Mouse (Mus musculus) activated CD4-positive, CD25-positive, alpha-beta regulatory T cell, adult 4 months (primary cell): ENCODE measurements around the gene Dctd. TPM values are rescaled to one million over a fixed set of nuclear protein-coding genes. Genes with fewer than 3 reads are reported as not detected.

ENCODE experiments used
- ATAC-seq: one replicate; pipeline ENCODE4 v1.8.0; 2017
- polyA plus RNA-seq, 2 experiments: library from polyadenylated mRNA; unstranded; fragments of 100-300 nt; shearing (Covaris generic); gene quantifications; one replicate each; pipeline ENCODE4 v1.2.1; 2017

Gene Dctd
- polyA plus RNA-seq: 1 to 10 TPM; 6.3 TPM

DNA sequence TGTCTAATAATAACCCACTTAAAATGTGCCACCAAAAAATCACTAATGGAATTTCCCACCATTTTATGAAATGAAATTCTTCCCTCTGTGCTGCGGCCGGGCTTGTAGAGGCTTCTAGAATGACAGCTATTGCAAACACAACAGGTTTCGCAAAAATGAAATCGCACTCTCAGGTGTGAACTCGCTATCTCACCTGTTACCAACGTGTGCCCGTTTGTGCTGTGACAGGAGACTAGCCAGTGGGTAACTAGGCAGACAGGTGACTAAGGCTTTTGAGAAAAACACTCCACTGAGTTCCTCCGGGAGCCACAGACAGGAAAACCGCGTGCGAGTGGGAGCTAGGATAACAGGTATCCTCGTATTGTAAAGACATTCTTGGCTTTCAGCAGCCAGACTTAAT lies at the start of gene Dctd:
Gene Dctd (plus strand): TSS at position 301 of the 400 bp plus-strand sequence.
- ATAC-seq: no peak

DNA sequence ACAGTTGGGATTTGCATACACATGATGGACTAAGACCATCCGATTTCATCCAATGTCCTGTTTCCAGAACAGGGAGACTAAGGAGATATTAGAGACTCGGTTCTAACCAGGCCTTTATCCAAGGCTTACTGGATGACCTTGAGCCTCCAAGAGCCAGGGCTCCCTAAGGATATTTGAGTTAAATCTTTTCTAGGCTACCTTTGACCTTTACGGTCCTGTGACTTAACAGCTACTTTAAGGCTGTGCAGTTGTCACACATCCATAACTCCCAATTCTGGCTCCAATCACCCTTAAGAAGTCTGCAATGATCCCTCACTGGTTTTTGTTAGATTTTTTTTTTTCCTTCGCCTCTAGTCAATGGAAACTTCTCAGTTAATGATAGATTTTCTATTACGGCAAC lies 45.3 kb upstream of the Dctd start:
- no peak for ATAC-seq

DNA sequence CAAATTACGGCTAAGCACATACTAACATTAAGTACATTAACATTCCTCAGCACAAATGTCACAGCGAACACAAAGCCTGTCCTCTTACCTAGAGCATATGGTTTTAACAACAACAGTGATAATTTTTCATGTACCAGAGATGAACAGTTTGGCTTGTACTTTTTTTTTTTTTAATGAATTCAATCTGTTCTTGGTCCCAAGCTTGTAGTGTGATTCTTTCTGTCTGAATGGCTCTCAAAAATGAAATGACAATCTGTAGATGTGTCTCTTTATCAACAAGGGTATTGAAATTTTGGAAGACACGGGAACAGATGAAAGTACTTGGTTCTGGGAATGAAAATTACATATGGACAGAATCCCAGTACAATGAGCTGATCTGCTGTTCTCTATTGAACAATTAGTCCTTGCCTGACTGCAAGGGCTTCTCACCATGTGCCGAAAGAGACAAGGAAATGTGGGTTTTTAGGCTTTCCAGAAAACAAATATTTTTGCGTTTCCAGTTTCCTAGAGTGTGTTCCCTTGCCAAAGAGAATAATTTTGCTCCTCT lies 35.3 kb upstream of the Dctd start:
- ATAC-seq: no peak

DNA sequence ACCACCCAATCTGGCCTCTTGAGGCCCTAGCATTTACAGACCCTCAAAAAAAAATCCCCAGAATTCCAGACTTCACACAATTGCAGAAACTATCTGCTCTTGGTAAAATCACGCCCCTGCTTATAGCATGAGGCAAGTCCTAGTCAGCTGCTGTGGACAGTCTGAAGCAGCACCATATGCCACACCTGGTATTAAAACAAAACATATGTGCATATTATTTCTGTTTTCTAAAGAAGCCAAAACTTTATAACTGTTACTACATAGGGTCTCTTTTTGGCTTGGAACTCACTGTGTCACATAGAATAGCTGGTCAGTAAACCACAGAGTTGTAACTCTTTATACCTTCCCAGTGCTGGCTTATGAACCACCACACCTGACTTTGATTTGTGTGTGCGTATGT lies 24.7 kb upstream of the Dctd start:
- ATAC-seq: no peak

DNA sequence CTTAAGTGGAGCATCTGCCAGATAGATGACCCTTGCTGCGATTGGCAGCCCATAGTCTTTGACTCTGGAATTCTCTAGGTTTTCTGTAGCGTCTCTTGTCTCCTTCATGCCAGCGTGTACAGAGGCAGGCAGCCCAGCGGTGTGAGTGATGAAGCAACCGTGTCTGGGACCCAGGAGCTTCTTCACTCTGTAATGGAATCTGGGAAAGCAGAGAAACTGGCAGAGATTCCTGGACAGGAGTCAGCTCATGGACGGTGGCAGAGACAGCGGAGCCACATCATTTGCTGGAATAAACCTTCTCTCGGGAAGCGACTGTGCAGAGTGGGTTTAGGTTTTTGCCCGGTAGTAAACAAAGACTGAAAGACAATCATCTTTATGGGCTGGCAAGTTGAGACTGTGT lies 16.5 kb upstream of the Dctd start:
- no peak for ATAC-seq

DNA sequence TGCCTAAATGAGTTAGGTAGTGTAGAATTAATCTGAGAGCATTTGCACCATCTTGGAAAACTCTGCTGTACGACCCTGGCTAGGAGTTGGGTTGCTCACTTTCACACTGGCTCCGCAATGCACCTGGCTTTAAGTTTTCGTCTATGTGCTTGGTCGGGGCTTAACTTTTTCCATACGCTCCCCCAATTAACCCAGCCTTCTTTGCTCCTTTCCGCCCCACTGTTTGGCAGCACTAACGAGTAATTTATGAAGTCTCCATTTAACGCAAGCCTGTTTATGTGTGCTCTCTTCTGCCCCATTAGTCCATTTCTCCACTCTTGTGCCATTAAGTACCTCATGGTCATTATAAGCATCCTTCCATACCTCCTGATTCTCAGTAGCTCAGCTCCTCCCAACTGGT lies 8.2 kb upstream of the Dctd start:
- ATAC-seq: no peak

DNA sequence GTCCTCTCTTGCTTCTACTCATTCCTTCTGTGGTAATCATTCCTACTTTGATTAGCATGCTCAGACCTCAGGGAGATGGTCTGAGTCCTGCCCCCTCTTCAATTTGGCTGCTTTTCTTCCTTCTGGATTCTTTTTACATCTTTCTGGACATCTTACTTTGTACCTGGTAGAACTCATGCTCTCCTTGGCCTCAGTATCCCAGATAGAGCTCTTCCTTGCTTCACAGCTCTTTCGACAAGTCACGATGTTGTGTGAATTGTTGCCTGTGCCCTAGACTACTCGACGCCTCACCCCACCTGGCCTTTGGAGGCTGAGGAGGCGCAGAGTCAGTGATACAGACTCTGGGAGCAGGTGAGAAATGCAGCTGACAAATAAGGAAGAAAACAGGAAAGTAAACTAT lies 3.5 kb upstream of the Dctd start:
- ATAC-seq: no peak

DNA sequence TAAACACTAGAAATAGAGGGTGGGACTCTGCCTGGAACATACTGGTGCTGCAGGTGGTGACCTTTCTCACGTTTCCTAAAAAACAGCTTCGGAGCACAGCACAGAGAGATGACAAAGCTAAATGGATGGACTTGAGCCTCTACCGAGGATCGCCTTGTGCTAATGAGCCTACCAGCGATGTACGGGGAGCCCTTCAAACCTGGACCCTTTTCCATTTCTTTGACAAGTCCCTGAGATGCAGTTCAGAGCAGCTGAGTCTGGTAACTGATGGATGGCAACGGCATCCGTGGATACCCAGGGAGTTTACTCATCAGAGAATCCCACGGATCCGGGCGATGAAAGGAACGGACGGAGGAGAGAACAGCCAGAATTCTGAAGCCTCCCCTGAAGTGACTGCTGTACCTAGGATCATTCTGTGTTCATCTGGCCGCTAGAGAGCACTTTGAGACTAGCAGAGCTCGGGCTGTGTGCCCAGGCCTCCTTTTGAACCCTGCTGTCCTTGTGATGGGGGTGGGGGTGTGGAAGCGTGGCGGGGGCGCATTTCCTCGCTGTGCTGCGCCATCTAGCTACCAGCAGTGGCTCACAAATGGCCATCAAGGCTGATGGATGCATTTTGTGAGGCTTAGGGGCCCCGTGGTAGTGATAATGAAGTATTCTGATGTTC lies 1.6 kb upstream of the Dctd start:
- no peak for ATAC-seq

DNA sequence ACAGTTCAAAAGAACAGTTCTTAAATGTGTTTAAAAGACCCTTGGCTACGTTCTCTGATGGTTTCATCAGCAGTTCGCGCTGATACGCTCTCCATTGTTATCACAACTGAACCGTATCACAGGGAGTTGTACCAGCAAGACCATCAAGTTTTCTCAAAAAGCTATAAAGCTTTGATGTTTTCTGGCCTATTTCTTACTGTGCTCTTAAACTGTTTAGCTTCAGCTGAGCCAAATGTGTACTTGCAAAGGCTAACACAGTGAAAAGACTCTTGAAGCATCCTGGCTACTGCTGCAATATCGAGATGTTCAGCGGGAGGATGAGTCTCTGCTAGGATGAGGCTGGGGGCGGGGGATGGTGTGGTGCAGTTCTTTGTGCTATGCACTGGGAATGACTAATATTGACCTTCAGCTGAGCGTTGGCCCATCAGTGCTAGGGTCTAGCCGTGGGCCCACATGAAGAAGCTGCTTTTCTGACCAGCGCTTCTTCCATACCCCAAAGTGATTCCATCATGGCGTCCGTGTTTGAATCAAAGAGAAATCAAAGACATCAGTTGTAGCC lies 732 bp upstream of the Dctd start:
- ATAC-seq: no peak

DNA sequence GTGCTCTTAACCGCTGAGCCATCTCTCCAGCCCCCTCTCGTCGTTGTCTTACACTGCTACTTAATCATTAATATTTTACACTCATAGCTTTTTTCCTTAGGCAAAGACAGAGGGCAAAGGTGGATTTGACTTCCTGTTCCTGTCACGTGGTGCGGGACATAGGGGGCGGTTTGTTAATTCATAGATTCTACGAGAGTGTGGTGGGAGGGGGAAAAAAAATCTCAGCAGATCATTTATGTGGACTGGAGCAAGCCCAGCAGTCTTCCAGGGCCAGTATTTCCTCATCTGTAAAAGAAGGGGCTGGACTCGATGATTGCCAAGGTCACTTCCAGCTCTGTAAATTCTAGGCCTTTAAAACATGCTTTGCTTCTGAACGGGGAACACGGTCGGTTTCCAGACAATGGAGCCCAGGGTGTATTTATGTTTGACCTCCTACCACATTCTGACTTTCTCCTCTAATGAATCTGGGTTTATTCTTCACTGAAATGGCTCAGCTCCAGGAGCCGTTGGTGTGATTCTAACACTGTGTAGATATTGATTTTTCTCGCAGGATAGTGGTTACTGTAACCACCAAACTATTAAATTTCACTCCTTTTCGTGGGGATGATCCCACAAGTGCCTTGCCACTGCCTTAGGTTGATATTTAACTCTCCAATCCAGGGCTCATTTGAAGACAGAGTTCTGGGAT lies 1.4 kb downstream of the Dctd start:
- ATAC-seq: no peak

DNA sequence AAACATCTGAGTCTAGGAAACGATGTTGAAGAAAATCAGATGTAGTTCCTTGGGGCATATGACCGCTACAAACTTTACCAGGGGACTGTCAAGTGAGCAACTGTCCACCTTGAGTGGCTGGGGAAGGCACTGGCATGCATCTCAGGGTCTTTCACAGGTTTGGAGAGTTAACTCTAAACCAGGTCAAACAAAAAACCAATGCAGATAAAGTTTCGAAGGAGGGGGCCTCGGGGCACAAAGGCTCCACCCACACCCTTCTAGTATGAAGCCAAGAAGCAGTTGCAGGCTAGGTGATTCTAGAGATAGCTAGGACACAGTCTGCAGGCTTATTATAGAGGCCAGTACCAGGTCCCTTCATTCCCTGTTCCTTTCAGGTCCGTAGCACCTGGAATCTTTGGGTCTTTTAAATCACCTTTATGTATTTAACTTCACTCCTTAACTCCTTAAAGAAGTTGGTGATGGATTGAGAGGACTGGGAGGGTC lies 10.5 kb downstream of the Dctd start:
- ATAC-seq: no peak

DNA sequence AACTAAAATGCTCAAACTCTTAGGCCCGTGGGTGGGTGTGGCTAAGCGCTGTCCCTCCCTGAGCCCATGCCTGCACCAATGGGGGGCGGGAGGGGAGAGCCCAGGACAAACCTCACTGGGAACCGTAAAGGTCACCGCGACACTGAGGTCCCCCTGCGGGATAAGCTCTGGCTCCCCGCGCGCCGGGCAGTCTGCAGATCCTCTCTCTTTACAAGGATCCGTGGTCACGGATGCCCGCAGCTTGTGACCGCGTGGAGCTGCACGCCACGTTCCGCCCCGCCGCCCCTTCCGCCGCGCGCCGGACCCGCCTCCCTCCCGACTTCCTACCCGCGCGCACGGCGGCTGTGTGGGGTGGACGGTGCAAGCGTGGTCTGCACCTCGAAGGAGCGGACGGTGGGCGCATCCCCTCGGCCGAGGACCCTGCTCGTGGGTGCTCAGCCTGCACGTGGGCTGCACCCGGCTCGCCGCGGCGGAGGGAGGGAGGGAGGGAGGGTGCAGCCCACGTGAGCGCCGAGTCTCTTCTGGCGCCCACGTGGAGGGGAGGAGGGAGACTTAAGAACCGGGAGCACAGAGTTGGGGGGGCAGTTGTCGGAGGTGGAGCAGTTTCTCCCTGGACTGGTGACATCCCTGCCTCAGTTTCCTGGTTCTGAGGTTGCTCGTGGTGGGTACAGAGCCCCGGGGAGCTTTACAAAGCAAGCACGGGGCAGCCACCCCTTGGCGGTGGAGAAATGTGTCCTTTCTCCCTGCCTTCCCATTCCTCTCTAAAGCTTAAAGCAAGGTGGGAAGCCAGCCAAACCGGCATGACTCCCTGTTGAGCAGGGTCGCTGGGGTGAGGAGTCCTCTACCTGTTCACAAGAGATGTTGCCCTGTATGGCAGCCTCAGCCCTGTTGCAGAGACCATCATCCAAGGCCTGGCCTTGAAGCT lies 11.2 kb downstream of the Dctd start:
- ATAC-seq: peak; percentile 76

DNA sequence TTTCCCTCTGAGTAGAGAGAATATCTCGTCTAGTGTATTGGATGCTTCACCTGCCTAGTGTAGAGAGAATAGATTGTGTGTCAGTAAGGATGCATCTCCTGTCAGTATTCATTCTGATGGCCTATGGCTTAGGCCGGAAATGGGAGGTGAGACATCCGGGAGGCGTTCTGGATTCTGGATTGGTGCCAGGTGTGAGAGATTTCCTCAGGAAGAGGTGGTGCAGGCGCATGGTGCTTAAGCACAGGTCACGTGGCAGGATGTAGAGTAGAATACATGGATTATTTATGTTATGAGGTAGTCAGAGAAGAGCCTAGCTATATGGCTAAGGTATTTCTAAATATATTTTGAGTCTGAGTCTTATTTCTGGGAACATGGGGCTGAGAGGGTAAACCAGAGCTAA lies 15.7 kb downstream of the Dctd start:
- ATAC-seq: no peak

DNA sequence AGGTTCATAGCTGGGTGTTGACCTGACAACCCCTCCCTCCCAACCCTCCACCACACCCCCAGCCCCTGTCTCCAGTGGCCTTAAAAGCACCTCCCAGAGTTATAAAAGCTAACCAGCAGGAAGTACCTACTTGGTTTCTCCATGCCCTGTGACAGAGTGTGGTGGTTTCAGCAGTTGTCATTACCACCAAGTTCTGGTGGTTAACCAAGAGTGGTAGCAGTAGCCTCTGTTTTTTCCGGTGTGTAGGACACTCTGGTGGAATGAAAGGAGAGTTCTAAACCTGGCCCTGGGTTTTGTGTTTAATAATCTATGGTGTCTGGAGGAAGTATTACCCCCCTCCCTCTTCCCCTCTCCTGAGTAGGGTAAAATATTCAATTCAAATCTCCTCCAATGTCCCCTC lies 24.1 kb downstream of the Dctd start:
- no peak for ATAC-seq

DNA sequence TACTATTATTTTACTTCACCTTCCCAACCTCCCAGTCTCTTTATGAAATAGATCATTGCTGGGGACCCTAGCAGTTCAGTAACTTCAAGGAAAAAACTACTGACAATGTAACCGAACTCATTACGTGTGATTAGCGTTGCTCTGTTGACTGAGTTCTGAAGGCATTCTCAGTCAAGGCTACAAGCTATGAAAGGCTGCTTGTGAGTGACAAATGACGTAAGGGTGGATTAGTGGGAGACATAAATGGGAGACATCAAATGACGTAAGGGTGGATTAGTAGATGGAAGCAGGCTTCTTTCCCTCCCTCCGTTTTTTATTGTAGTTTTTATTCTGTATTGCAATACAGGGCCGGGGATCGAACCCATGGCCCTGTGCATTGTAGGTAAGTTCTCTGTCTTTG lies 26.0 kb downstream of the Dctd start:
- ATAC-seq: no peak

DNA sequence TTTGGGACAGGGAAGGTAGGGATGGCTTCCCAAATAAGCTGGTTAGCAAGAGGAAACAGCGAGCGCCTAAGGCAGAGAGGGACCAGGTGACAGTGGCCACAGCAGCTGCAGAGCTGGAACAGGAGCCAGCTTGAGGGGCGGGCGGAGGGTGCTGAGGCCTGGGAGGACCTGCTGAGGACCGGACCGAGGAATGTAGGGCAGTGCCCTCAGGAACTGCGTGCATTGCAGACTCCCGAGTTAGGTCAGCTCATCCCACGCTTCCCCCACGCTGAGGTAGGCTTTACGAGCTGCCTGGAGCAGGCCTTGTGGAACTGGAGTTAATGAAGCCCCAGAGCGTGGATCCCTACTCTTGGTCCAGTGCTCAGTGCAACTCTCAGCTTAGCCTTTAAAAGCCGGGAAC lies 28.1 kb downstream of the Dctd start:
- ATAC-seq: no peak

DNA sequence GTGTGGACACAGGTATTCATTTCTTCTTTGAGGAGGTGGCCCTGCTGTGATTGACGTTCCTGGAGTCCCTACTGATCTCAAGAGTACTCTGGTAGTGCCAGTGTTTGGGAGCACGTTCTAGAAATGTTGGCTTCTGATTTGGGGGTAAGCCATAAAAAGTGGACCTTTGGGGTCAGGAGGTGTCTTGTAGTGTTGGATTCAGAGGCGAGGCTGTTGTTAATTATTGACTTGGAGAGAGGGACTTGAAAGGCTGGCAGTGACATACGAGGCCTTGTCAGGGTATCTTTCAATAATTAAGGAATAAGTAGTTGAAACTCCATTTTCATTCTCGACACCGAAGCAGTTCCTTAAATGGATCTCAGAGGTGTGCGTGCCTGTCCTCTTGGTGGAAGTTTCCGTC lies 31.4 kb downstream of the Dctd start:
- no peak for ATAC-seq

DNA sequence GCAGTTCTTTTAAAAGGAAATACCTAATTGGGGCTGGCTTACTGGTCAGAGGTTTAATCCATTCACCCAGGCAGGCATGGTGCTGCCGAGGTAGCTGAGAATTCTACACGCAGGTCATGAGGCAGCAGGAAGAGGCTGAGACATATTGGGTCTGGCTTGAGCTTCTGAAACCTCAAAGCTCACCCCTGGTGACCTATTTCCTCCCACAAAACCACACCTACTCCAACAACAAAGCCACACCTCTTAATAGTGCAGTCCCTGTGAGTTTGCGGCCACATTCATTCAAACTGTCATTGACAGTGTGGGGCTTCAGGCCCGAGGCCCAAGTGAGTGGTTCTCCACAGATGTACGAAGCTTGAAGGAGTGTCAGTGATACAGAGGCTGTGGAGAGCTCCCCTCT lies 34.4 kb downstream of the Dctd start:
- ATAC-seq: no peak

DNA sequence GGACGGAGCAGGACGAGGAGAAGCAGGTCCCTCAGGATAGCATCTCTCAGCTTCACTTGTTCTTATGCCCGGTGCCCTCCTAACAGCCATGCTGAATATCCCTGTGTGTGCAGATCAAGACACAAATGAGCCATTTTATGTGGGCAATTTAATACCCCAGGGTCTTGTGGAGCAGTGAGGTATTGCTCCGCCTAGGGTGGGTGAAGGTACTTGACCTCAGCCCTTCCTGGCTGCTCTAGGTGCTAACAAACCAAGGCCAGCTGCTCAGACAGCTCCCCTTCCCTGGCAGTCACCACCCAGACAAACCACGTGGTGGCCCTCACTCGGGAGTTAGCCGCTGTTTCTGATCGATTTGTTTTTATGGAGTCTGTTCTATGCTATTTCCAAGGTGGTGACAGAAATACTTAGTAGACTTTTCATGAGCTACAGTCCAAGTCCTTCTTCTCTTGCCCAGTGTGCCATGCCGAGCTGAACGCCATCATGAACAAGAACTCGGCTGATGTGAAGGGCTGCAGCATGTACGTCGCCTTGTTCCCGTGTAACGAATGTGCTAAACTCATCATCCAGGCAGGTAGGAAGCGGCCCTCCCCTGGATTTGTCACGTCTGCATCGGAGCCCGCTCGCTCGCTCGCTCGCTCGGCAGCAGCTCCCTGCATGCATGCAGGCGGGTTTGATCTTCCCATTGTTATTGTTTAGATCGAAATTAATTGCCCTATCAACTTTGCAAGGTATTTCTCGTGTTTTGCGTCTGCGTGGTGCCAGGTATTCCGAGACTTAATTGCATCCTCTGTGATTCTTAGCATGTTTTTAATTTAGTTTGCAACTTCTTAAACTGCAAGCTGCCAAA lies 38.1 kb downstream of the Dctd start:
- ATAC-seq: no peak

DNA sequence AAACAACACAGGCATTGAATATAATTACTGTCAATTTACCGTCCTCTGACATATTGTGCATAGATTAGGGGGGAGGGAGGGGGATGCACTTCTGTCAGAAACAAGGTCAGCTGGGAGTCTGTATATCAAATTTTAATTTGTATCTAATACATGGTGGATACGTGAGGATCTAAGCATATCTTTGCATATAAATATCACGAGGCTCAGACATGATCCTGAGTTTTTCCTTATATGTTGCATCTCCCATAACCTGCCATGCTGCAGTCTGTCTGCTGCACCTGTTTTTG lies 38.7 kb downstream of the Dctd start:
- ATAC-seq: no peak

DNA sequence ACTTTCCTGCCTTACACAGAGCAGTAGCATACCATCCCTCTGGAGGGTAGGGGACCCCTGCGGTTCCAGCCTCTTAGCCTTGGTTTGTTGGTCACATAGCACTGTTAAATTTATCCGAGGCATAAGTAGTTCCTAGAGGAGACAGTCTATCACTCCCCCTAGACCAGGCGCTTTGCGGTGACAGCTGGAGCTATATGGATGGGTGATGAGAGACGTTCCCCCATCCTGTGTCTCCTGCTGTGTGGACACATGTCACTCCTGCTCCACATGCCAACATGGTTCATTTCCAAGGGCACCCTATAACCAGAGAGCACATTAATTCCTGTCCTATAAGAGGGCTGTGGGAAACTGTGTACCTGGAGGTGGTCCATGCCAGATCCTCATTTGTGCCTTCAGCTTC lies 42.1 kb downstream of the Dctd start:
- ATAC-seq: no peak

DNA sequence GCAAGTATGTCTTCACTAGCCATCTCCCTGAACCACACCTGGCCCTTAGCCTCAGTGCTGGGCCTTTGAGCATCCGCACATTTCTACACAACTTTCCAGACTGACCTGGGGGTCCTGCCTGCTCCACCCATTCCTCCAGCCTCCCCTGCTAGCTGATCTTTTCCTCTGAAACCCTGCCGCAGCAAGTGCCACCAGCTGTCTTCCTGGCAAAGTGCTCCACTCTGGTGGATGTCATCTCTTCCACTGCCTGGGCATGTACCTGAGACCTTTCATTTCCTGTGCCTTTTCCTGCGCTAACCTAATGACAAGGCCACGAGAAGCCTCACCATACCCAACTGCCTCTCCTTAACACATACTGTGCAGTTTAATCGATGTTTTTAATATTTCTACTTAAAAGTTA lies 46.9 kb downstream of the Dctd start:
- ATAC-seq: no peak
